Mouse (Mus musculus): ENCODE results near the gene Tex26.

GRCm38 (mm10) chr5:149481920-149482319 lies 42.5 kb downstream of the Tex26 start:
- TF ChIP-seq GATA1 (IDR thresholded peaks at IDR 0.05; ENCODE audit: borderline replicate concordance, low read length) (no peak), FLI1 (IDR thresholded peaks at IDR 0.05; ENCODE audit: low read length) (no peak)

All from megakaryocyte, embryonic 14.5 days (primary cell).